In genomic region chr15:80615636-80616383, GRCm38 (mm10) we compare ENCODE assay signal across 11 mouse cellular contexts. TPM values are rescaled to one million over a fixed set of nuclear protein-coding genes. Genes with fewer than 3 reads are reported as not detected.
DNase-seq lines count a peak whose midpoint lies in the region; ATAC-seq and TF ChIP-seq lines count a peak whose summit lies in the region.
"Had no signal": no experiment of that assay in that cellular context is flagged by ENCODE, and none has a peak within 500 bp of the region (broad histone marks: within the 10 kb centered on the region; RNA-seq: fewer than 3 reads in every experiment).

No protein-coding gene starts in this region.

- TF ChIP-seq CTCF in stomach, postnatal 0 days (IDR thresholded peaks at IDR 0.05; ENCODE audit: low read depth) = no peak

- H3K4me2 ChIP-seq in stomach, embryonic 15.5 days = 0 out of 2 replicates have a peak overlapping the region, but pooled peaks have one; percentile 8
- no peak overlapping the region for H3K4me2 ChIP-seq in stomach, postnatal 0 days (replicated peaks; ENCODE audit: low read depth)
- H3K4me2 ChIP-seq in forebrain, embryonic 15.5 days (replicated peaks) = 0 out of 2 replicates have a peak overlapping the region, but pooled peaks have one; percentile 12
- H3K4me2 ChIP-seq in midbrain, embryonic 12.5 days (replicated peaks) = peak overlapping the region; percentile 37
- H3K4me2 ChIP-seq: limb, embryonic 13.5 days had no signal

- no peaks in the 10 kb centered on the region for H3K36me3 ChIP-seq in stomach, embryonic 15.5 days
- no peaks in the 10 kb centered on the region for H3K36me3 ChIP-seq in stomach, postnatal 0 days (ENCODE audit: control insufficient read depth, insufficient read depth, low read length)
- no peaks in the 10 kb centered on the region for H3K36me3 ChIP-seq in forebrain, embryonic 15.5 days
- no peaks in the 10 kb centered on the region for H3K36me3 ChIP-seq in midbrain, embryonic 12.5 days
- H3K36me3 ChIP-seq: limb, embryonic 13.5 days had no signal

- TF ChIP-seq EP300 in stomach, postnatal 0 days (optimal IDR thresholded peaks at IDR 0.05) = no peak

- 0 out of 2 replicates have a peak, but pooled peaks cover 5% of the 10 kb centered on the region for H3K27me3 ChIP-seq in stomach, embryonic 15.5 days (replicated peaks)
- no peaks in the 10 kb centered on the region for H3K27me3 ChIP-seq in stomach, postnatal 0 days (ENCODE audit: control insufficient read depth, insufficient read depth, low read length)
- 0 out of 2 replicates have a peak, but pooled peaks cover 3% of the 10 kb centered on the region for H3K27me3 ChIP-seq in forebrain, embryonic 15.5 days
- H3K27me3 ChIP-seq in midbrain, embryonic 12.5 days = peaks cover 11% of the 10 kb centered on the region

- no peak overlapping the region for H3K27ac ChIP-seq in stomach, embryonic 15.5 days
- H3K27ac ChIP-seq in stomach, postnatal 0 days (replicated peaks) = no peak overlapping the region
- no peak overlapping the region for H3K27ac ChIP-seq in forebrain, embryonic 15.5 days (replicated peaks)
- H3K27ac ChIP-seq in midbrain, embryonic 12.5 days (replicated peaks) = no peak overlapping the region
- H3K27ac ChIP-seq: limb, embryonic 13.5 days had no signal

- H3K9me3 ChIP-seq in stomach, embryonic 15.5 days = no peaks in the 10 kb centered on the region
- H3K9me3 ChIP-seq in stomach, postnatal 0 days (ENCODE audit: control insufficient read depth, low read length) = no peaks in the 10 kb centered on the region
- H3K9me3 ChIP-seq in forebrain, embryonic 15.5 days = no peaks in the 10 kb centered on the region
- H3K9me3 ChIP-seq in midbrain, embryonic 12.5 days = no peaks in the 10 kb centered on the region
- H3K9me3 ChIP-seq: limb, embryonic 13.5 days had no signal

- H3K4me3 ChIP-seq in stomach, embryonic 15.5 days (replicated peaks) = no peak overlapping the region
- no peak overlapping the region for H3K4me3 ChIP-seq in stomach, postnatal 0 days (ENCODE audit: low read depth, low read length)
- H3K4me3 ChIP-seq in forebrain, embryonic 15.5 days = no peak overlapping the region
- H3K4me3 ChIP-seq in midbrain, embryonic 12.5 days = no peak overlapping the region
- H3K4me3 ChIP-seq: limb, embryonic 13.5 days had no signal

- no peak for DNase-seq in stomach, postnatal 0 days (ENCODE audit: low spot score)
- DNase-seq in kidney, postnatal 25 days = no peak
- DNase-seq in embryo, embryonic 10.5 days (ENCODE audit: low spot score) = no peak
- DNase-seq: cerebellum, postnatal 36 days had no signal

- no peak for ATAC-seq in stomach, embryonic 15.5 days (ENCODE audit: insufficient read depth, low FRiP score, low read depth)
- no peak for ATAC-seq in stomach, postnatal 0 days (ENCODE audit: low FRiP score, low TSS enrichment)
- ATAC-seq in forebrain, embryonic 15.5 days (replicated peaks) = no peak
- no peak for ATAC-seq in midbrain, embryonic 12.5 days (ENCODE audit: low FRiP score, low read depth)
- no peak for ATAC-seq in granulocyte monocyte progenitor cell, adult 5-6 weeks (replicated peaks; ENCODE audit: poor library complexity, severe bottlenecking)

- 0 out of 2 replicates have a peak, but pooled peaks cover 4% of the 10 kb centered on the region for H3K4me1 ChIP-seq in stomach, embryonic 15.5 days
- H3K4me1 ChIP-seq in stomach, postnatal 0 days (replicated peaks; ENCODE audit: control insufficient read depth, insufficient read depth) = no peaks in the 10 kb centered on the region
- H3K4me1 ChIP-seq in forebrain, embryonic 15.5 days = peaks cover 19% of the 10 kb centered on the region
- H3K4me1 ChIP-seq in midbrain, embryonic 12.5 days = peaks cover 9% of the 10 kb centered on the region

- WGBS in stomach, embryonic 15.5 days = 12% methylated on average over 17 of the region's 17 CpGs
- 12% methylated on average over 17 of the region's 17 CpGs for WGBS in stomach, postnatal 0 days
- WGBS in forebrain, embryonic 15.5 days = 6% methylated on average over 17 of the region's 17 CpGs
- 5% methylated on average over 17 of the region's 17 CpGs for WGBS in midbrain, embryonic 12.5 days

- H3K9ac ChIP-seq in stomach, embryonic 15.5 days = no peak overlapping the region
- no peak overlapping the region for H3K9ac ChIP-seq in stomach, postnatal 0 days (ENCODE audit: low read length)
- H3K9ac ChIP-seq in forebrain, embryonic 15.5 days (replicated peaks) = no peak overlapping the region; the same call in 1 of the 2 replicates
- no peak overlapping the region for H3K9ac ChIP-seq in midbrain, embryonic 12.5 days (replicated peaks)
- H3K9ac ChIP-seq: limb, embryonic 13.5 days had no signal

RNA-seq across cellular contexts. Expression of gene Grap2, which starts 43.4 kb away (rescaled TPM):
- 0.83 and 1.3 TPM in 2 replicates for polyA plus RNA-seq in stomach, embryonic 15.5 days (2015; fragmentation: Nextera tagmentation; extraction: Ambion mirVana)
- polyA plus RNA-seq in stomach, postnatal 0 days (2015; fragmentation: Nextera tagmentation; extraction: Ambion mirVana) = 0.15 and 0.22 TPM in 2 replicates
- polyA plus RNA-seq in forebrain, embryonic 15.5 days (2015; fragmentation: Nextera tagmentation; extraction: Ambion mirVana) = 0.09 TPM in 1 of 2 replicates, not detected in the other
- 3.0 and 3.7 TPM in 2 replicates for polyA plus RNA-seq in midbrain, embryonic 12.5 days (2016; fragmentation: Nextera tagmentation; extraction: Ambion mirVana)
- not detected in 2 replicates for total RNA-seq in granulocyte monocyte progenitor cell, adult 5-6 weeks (2014; fragmentation: Nextera tagmentation)
- 0.21 TPM in 1 of 2 replicates, not detected in the other for total RNA-seq in granulocyte monocyte progenitor cell, adult 5-6 weeks (2017)

RNA-seq across cellular contexts. Expression of gene Enthd1, which starts 50.9 kb away (rescaled TPM):
- not detected in 2 replicates for polyA plus RNA-seq in stomach, embryonic 15.5 days (2015; fragmentation: Nextera tagmentation; extraction: Ambion mirVana)
- not detected in 2 replicates for polyA plus RNA-seq in stomach, postnatal 0 days (2015; fragmentation: Nextera tagmentation; extraction: Ambion mirVana)
- not detected in 2 replicates for polyA plus RNA-seq in forebrain, embryonic 15.5 days (2015; fragmentation: Nextera tagmentation; extraction: Ambion mirVana)
- polyA plus RNA-seq in midbrain, embryonic 12.5 days (2016; fragmentation: Nextera tagmentation; extraction: Ambion mirVana) = not detected in 2 replicates
- not detected in 2 replicates for total RNA-seq in granulocyte monocyte progenitor cell, adult 5-6 weeks (2014; fragmentation: Nextera tagmentation)
- total RNA-seq in granulocyte monocyte progenitor cell, adult 5-6 weeks (2017) = not detected in 2 replicates
- total RNA-seq: hematopoietic stem cell, adult 5-6 weeks had no signal
- polyA plus RNA-seq: limb, embryonic 13.5 days; stomach, embryonic 14.5 days had no signal

RNA-seq across cellular contexts. Expression of gene Fam83f, which starts 55.8 kb away (rescaled TPM):
- polyA plus RNA-seq in stomach, embryonic 15.5 days (2015; fragmentation: Nextera tagmentation; extraction: Ambion mirVana) = 18.7 and 20.7 TPM in 2 replicates
- polyA plus RNA-seq in stomach, postnatal 0 days (2015; fragmentation: Nextera tagmentation; extraction: Ambion mirVana) = 20.5 and 24.3 TPM in 2 replicates
- polyA plus RNA-seq in forebrain, embryonic 15.5 days (2015; fragmentation: Nextera tagmentation; extraction: Ambion mirVana) = 0.05 and 0.15 TPM in 2 replicates
- 0.33 and 0.60 TPM in 2 replicates for polyA plus RNA-seq in midbrain, embryonic 12.5 days (2016; fragmentation: Nextera tagmentation; extraction: Ambion mirVana)
- 0.30 and 1.0 TPM in 2 replicates for total RNA-seq in granulocyte monocyte progenitor cell, adult 5-6 weeks (2014; fragmentation: Nextera tagmentation)
- not detected in 2 replicates for total RNA-seq in granulocyte monocyte progenitor cell, adult 5-6 weeks (2017)

Comparison
In these comparisons a context has a peak if more than half of its experiments do, and no peak if none do; other contexts are left out.
1. RNA of gene Fam83f, which starts 55.8 kb away (polyA plus RNA-seq): 20.5 to 24.3 TPM in stomach, postnatal 0 days and 18.7 to 20.7 TPM in stomach, embryonic 15.5 days; 0.33 to 0.60 TPM in midbrain, embryonic 12.5 days and 0.05 to 0.15 TPM in forebrain, embryonic 15.5 days; every median in the first group is over 10 times any median in the second.